Mouse (Mus musculus) MEL (cell line): ENCODE measurements around the gene Zfp637.

Experiments
- KAT2A ChIP-seq: conservative IDR thresholded peaks from 2 replicates; pipeline ENCODE4 v1.6.1; 2012; ENCODE audit warnings: low read depth, low read length, improper control_type of control experiment, inconsistent platforms
- SMC3 ChIP-seq: IDR thresholded peaks from 2 replicates; pipeline ENCODE4 v1.6.1; 2011; ENCODE audit warnings: low read depth, low read length, improper control_type of control experiment

GRCm38 (mm10) chr6:117848577-117848976, 7.6 kb downstream of the Zfp637 start:
- no peak for TF ChIP-seq KAT2A
- no peak for TF ChIP-seq SMC3
